Mouse (Mus musculus): ENCODE measurements around the gene Plcl2.

DNA sequence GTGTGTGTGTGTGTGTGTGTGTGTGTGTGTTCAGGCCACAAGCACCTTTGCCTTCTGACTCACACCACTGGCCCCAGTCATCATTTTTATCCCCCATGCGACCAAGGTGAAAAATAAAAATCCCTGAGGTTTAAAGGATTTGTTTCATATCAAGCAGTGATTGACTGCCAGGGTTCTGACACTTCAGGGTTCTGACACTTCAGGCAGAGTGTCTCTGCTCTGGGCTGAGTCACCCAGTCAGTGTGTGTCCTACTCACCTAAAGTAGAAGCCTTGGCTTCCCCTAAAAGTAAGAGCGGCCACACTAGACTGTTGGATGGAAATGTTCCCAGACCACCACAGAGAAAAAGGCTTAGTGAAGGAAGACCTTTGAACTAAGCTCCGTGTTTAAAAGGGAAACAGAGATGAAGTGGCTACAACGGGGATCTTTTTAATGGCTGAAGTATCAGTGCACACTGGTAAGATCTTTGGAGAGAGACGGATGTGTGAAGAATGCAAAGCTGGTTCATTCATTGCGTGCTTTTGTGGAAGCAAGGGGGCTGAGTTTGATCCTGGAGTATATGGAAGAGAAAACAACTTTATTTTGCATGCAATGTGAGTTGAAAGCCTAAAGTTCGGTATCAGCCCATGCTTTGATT is 11.0 kb upstream of the Plcl2 start:
- TF ChIP-seq CTCF (IDR thresholded peaks at IDR 0.05; ENCODE audit: low read depth, low read length), result no peak
- TF ChIP-seq POLR2A (IDR thresholded peaks at IDR 0.05; ENCODE audit: insufficient read depth, low read length), result no peak
